Mouse (Mus musculus): Measurements from ENCODE around the gene Gm21836.
"Not testable (repeated sequence)": the region's sequence is repeated elsewhere in the genome, so short reads cannot be mapped to it uniquely, and the experiment has no call there.

The Gm21836 gene

DNA sequence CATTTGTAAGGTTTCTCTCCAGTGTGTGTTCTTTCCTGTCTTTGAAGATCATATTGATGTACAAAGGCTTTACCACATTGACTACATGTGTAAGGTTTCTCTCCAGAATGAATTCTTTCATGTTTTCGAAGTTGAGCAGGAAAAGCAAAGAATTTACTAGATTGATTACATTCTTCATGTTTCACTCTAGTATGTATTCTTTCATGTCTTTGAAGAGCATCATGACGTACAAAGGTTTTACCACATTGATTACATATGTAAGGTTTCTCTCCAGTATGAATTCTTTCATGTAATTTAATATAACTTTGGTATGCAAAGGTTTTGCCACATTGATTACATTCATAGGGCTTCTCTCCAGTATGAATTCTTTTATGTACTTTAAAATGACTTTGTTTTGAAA lies at the start of gene Gm21836:
TSS of gene Gm21836 (minus strand) at position 101 of the 400 bp plus-strand sequence.
- in situ Hi-C loops (cut with MboI; ENCODE audit: low sequenced_read_pairs) = not testable (repeated sequence)

DNA sequence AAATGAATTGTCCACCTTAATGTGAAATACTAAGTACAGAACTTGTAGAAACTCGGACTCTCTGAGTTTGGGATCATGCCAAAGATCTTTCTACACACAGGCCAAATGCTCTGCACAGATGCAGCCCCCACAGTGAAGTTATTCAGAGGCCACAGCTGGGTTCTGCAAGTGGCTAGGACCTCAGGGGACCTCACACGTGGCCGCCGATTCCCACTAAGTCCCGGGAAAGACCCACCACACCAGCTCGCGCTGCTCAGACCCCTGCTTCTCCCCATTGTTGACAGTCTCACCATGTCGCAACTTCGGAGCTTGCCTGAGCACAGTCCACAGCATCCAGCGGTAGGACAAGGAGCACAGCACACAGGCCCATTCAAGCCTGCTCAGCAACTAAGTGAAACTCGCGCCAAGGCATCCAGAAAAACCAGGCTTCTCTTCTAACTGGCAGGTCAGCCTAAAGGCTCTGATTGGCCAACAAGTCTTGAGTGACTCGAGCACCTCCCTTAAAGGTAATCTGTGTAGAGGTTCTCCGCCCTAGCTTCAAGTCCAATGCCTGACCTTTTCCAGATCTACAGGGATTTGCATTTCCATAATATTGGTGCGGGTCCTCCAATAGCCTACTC lies 13.1 kb downstream of the Gm21836 start:
- in situ Hi-C loops (cut with MboI; ENCODE audit: low sequenced_read_pairs) = not testable (repeated sequence)

DNA sequence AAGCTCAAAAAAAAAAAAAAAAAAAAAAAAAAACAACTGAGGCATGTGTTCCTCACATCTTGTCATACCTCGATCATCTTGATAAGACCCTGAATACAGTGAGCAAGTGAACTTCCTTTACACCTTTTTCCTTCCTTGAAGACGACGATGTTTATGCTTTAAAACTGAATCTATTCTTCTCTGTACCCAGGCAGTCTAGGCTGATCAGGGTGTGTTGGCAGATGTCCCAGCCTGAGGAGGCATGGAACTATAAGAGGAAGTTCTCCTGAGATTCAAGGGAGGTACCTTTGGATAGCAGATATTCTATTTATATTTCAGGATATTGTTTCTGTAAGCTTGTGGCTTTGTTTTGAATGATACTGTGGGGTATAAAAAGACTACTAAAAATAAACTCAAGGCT lies 15.5 kb downstream of the Gm21836 start:
- in situ Hi-C loops (cut with MboI; ENCODE audit: low sequenced_read_pairs) = no loop called here

DNA sequence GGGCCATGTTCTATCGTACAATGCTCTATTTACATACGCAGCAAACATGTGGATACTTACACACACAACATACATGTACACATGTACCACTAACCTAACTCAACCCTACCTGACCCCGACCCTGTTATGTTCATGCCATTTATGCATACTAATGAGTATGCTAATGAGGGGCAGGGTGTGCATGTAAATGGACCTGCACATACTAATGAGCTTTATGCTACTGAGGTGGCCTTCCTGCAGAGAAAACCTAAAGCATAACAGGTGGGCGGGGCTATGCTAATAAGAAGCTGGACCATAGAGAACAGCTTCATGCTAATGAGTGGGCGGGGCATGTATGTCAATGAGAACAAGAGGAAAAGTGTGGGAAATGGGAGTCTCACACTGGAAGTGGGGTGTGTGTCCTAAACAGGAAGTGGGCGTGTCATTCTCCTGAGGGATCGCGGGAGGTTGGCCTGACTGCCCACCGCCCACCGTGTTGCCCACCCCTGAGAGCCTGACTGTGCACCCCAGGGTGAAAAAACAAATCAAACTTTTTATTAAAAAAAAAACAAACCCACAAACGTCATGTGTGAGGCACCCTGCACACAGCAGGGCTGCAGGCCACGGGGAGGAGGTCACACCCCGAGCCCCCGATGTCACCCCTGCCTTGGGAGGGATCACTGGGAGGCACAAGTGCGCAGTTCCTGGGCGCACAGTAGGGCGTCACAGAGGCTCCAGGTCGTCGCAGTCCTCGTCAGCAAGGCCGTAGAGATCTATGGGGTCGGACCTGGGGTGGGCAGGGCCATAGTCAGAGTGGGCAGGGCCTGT lies 17.3 kb downstream of the Gm21836 start, which contains the start of gene Ppp2r3d:
TSS of gene Ppp2r3d (minus strand) at position 803 of the 807 bp plus-strand sequence.
- in situ Hi-C loops (cut with MboI; ENCODE audit: low sequenced_read_pairs) = no loop called here

- in situ Hi-C loops (cut with MboI; ENCODE audit: low sequenced_read_pairs) = no loop called here
Measured at GRCm38 (mm10) chr9:124475689-124476088, 17.9 kb downstream of the Gm21836 start.

GRCm38 (mm10) chr9:124456572-124456971 lies 37.0 kb downstream of the Gm21836 start:
- in situ Hi-C loops (cut with MboI; ENCODE audit: low sequenced_read_pairs) = no loop called here
